Mouse (Mus musculus): ENCODE measurements around the gene Cfap161.

Gene Cfap161

DNA sequence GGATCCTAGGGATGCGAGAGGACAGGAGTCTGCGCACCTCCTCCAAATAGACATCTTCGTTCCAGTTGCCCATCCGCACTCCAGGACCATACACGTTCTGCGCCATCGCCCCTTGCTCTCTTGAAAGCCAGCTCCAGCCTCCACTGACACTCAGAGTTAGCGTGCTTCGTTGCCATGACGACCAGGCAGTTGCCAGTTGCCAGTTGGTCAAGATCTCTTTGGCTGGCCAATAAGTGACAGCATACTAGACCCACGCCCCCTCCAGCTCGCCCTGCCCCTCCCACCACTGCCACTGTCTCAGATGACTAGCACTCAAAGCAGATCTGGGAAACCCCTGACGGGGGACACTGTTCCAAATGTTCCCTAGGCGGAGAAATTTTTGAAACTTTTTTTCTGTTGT, at the start of gene Cfap161:
Cfap161 (minus strand) TSS at position 176 of the 400 bp plus-strand sequence.
- peak; percentile 49 to 56 for DNase-seq

DNA sequence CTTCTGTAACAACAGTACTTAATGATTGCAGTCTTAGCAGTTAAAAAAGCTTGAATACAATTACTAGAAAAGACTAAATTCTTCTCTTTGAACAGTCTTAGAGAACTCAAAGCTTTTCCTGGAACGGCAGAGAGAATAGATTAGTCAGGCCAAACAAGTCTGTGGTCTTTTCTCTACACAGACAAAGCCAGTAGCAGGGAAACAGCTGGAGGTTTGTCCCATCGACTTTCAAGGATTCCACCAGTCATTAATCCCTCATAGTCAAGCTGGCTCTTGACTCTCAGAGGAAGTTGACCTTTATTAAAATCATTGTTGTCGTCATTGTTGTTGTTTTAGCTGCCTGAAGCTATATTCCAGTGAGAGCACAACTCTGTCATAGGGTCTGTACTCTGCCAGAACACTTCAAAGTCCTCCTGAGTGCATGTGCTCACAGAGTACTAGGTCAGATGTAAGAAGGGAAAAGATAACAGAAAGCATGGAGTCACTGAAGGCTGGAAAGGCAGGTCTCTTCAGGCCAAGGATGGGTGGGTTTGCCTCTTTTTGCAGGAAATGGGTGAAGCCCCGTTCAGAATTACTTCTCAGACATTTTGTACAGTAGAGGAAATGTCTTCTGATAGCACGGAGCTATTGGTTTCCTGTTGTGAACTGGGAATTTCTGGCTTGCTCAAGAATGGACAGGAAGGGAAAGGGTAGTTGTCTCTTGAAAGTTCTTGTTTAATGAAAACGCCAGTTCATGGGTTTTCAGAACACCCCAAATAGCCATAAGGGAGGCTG, 48.0 kb upstream of the Cfap161 start:
- peak in 1 of 2 experiments; percentile 38 for DNase-seq

DNA sequence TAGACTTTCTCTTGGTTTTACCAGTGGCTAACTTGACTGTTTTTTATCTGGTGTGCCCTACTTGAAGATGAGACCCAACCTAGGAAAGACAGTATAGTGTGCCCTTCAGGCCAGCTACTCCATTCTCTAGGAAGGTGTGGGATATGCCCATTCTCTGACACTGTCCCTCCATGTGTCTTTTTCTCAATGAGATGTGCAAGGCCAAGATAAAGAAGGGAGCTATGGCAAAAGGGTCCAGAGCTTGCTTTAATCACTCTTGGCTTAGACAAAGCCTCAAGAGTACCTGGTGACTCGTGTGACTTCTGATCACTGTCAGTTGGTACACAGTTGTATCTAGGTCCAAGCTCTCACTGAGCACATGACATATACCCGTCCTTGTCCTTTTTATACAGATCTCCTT, 45.4 kb upstream of the Cfap161 start:
- DNase-seq, result no peak

DNA sequence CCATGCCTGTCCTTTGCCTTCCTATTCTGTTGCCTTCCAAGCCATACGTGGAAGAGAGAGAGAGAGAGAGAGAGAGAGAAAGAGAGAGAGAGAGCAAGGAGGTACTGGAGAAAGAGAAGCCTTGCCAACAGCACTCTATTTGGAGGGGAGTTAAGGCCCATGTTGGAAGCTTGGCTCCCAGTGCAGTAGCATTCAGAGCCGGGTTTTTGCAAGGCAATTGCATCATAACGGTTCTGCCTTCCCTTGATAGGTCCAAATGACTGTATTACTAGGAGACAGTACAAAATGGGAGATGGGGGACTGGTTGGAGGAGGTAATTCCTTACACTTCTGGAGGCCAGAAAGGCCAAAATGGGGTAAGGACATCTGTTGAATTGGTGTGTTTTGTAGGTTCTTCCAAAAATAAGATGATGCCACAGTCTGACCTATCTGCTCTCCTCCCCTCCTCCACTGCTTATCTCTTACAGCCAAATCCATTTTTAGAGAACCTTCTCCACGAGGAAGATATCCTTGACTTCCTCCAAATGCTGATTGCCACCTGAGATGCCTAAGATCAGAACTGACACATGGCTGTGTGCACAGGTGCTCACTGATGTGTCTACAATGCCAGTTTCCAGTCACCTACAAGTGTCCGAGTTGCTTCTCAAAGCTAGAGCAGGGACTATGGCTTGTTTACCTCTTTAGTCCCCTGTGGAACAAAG, 44.0 kb upstream of the Cfap161 start:
- no peak for DNase-seq

DNA sequence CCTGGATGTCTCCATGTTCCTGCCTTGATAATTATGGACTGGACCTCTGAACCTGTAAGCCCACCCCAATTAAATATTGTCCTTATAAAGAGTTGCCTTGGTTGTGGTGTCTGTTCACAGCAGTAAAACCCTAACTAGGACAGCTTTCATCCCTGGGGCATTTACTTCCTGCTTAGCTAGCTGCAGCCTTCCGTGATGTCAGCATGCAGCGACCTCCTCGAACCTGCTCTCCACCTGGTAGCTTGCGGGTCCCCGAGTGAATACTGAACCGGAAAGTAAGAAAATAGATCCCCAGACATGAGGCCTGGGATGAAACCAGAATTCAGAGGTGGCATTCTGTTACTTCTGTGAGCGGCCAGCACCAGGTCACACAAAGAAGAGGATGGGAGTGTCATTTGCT, 34.7 kb upstream of the Cfap161 start:
- no peak for DNase-seq

DNA sequence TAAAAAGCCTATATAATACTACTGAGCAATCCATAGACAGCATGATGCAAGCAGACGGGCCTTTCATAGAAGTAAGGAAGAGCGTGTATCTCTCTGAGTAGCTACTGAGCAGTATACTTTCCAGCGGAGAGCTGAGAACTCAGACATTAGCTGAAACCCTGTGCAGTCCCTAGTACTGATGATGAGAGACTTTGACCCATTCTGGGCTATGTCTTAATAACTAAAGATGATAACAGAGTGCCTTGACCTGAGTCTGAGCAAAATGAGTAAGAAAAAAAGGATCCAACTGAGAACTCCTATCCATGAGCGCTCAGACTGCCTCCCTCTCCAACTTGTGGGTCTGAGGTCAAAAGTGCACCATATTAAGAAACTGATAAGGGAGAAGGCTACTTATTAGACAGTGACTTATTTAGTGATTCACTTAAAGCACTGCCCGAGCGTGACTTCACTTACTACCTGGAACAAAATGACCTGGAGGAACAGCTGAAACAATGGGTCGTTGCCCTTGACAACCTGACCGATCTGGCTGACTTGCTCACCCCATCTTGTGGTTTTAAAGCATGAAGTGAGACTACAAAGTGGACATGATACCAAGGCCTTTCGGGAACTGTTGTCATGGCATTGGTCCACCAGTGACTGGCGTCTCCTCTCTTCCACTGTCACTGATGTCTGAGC, 32.9 kb upstream of the Cfap161 start:
- DNase-seq, result no peak

DNA sequence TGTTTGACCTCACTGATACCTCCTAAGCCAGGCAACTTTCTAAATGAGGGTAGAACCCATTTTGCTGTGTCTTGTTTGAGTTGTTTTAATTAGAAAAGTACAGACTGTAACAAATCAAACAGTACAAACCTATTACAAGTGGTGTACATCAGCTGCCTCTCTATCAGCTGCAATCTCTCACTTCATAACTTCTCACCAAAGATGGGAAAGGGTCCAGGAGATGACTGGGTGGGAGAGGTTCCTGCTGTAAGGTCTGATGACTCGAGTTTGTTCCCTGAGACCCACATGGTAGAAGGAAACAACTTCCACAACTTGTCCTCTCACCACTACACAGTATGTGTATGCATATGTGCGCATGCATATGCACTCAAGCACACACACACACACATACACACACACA, 32.1 kb upstream of the Cfap161 start:
- DNase-seq, result no peak

DNA sequence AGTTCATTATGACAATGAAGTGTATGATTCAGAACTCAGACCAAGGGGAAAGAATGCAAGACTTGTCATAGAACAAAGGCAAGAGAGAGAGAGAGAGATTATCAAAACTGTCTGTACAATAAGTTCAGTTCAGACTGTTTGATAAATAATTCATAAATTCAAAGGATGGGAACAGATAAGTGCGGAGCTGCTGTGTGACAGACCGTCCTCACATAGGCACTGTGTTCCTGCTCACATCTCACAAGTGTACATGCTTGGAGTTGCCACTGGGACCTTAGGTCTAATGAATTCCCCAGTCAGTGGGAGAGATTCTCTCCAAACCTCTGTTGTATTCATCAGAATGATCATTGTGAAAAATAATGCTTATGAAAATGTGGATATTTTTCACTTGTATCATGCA, 27.3 kb upstream of the Cfap161 start:
- no peak for DNase-seq

DNA sequence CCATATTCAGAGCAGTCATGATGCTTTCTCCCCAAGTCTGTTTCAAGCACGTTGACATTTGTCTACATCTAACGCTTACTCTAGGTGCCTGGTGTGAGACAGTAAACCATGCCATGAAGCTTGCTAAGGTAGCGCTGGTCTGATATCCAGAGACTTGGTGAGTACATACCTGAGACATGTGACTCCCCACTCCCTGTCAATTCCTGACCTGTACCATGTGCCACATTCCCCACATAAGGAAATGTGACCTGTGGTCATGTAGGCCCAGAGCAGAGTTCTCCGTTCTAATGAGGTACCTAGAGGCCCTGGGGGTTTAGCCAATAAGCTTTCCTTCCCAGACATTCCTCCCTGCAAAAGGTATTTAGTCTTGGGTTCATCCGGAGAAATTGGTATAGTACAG, 22.2 kb upstream of the Cfap161 start:
- no peak for DNase-seq

DNA sequence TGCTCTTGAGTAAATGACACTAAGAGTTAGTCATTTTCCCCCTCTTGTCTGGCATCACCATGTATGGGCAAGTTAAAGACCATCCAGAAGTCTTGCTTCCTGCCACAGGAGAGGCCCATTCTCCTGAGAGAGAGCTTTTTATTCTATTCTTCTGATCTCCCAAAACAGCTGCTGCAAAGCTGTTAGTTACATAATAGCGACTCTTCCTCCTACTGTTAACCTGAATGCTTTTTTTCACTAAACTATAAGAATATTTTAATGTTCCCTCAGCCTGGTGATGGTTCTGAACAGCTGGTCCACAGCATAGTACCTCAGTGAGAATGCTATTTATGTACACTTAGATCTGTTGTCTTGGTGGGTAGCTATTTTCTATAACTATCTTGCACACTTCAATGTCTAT, 21.0 kb upstream of the Cfap161 start:
- DNase-seq, result no peak

DNA sequence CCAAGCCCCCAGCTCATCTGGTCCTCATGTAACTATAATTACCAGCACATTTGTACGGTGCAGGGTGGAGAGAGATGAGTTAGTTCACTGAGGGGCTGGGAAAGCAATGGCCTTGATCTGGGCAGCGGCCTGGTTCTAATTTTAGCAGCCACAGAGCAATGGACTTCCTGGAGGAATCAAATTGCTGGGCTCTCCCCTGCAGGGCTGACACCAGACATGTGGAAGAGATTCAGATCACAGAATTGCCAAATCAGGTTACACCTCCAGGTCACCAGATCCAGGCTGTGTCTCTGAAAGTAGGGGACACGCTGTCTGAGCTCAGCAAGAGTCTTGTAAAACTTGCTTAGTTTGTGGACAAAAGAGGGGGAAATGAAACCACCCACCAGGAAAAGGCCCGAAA, 19.3 kb upstream of the Cfap161 start:
- peak; percentile 34 to 59 for DNase-seq

DNA sequence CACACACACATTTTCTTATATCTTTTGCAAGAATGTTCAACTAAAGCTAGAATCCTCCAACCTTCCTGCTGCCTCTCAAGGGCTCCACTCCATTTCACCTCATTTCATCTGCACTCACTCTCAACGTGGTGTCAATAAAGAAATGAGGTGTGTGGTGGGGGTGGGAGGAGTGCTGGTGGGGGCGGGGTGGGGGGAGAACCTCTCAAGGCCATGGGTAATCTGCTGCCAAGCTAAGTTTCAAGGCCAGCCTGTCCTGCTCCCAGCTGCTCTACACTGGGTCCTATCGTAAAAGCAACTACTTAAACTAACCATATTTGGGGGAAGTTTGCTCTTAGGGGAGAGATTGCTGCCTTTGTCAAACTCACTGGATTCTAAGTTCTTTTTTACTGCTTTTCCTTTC, 18.8 kb upstream of the Cfap161 start:
- no peak for DNase-seq

DNA sequence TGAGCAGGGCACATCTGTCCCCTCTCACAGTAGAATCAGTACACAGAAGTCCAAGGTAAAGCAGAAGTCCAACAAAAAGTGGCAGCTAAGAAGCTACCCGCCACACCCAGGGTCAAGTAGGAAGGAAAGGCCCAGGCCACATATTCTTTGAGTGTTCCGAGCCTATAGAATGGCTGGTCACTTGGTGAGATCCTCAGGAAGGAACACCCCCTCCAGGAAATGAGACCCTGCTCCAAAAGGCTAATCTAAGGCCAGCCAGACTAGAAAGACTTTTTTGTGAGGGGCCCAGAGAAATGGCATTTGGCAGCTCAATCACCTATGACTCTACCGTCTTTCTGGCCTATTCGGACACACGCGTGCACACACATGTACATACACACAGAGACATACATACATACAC, 18.3 kb upstream of the Cfap161 start:
- DNase-seq, result no peak

DNA sequence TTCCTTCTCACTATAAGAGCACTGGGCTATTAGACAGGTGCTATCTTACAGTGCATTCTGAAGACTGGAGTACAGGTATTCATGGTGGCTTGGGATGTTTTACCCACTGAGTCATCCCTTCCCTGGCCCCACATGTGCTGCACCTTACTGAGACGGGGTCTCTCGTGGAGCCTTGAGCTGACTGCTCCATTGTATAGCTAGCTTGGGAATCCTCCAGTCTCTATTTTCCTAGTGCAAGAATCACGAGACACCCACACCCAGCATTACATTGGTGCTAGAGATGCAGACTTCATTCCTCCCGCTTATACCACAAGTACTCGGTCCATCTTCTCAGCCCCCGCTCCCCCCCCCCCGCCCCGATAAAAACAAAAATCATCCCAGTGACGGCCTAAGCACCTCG, 17.9 kb upstream of the Cfap161 start:
- DNase-seq, result no peak

DNA sequence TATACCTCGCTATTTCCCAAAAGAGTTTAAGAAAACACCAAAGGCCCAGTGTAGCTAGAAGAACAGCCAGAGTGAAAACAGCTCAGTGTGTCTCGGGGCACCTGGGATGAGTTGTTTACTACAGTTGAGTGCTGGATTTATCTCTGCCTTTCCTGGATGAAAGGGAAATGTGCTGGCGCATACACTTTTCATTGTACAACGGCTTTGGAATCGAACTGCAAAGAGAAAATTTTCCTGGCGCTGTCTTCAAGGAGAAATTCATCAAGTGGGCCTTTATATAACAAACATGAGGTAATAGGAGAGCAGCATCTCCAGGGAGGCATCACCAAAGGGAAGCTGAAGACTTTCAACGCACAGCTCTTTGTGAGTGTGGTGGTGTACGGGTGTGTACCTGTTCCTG, 17.2 kb upstream of the Cfap161 start:
- DNase-seq, result peak; percentile 22 to 58

DNA sequence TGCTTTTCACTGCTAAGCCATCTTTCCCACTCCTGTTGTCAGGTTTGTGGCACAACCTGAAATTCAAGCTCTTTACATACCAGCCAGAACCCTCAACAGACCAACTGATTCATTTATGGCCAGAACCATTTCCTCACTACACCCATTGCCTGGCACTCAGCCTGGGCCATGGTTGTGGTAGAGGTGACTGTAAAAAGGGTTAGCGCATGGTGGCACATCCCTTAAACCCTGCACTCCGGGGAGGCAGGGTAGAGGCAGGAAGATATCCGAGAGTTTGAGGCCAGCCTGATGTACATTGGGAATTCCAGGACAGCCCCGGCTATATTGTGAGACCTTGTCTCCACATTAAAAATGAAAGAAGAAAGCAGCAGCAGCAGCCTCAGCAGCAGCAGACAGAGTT, 16.8 kb upstream of the Cfap161 start:
- no peak for DNase-seq

DNA sequence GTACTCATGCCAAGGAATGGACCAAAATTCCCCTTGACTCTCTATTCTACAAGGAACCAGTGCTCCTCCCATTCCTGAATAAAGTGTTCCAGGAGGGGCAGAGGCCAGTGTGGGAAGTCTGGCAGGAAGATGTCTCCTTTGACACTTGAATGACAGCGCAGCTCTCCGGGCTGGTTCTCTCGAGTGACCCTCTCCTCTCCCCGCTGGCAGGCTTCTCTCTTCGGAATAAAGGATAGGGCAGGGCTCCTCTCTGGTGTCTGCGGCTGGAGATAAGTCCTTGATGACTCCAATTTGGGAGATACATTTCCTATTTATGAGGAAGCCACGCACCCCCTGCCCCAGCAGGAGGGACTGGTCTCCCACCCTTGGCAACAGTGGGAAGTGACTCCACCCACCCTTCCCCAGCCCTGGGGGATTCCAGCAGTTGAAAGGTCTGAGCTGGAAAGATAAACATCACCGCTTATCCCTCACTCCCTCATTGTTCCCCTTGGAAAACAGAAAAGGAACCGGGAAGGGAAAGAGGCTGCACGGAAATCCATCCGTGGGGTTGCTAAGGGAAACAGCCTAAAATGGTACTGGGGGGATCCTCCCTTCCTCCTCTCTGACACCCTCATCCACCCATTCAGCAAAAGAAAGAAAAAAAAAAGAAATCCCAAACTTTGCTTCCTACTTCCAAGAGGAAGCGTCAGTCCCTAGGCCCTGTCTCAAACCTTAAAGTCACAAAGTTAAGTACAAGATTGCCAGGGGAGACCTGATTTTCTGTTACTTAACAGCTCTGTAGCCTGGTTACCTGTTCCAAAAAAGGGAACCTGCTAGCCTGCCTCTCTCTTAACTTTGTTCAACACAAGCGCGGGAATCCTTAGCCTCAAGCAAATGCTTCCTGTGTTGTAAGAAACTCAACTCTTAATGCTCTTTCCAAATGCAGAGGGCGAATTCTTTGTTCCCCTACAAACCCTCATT, 15.7 kb upstream of the Cfap161 start:
- DNase-seq, result peak; percentile 54 to 83

DNA sequence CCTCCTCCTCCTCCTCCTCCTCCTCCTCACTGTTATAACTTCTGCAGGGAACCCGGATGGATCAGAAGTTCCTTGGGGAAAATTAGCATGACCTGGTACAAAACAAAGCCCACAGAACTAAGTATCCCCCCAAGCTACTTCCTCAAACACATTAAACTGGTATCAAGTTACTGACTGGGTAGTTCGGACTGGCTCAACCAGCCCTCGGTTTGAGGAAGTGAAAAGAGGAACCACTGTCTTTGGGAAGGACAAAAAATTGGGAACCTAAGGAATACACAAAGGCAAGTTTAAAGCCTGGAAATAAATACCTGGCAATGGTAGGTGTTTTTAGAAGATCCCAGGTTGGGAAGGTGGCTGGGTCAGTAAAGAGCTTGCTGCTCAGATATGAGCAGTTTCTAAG, 15.0 kb upstream of the Cfap161 start:
- DNase-seq, result no peak

DNA sequence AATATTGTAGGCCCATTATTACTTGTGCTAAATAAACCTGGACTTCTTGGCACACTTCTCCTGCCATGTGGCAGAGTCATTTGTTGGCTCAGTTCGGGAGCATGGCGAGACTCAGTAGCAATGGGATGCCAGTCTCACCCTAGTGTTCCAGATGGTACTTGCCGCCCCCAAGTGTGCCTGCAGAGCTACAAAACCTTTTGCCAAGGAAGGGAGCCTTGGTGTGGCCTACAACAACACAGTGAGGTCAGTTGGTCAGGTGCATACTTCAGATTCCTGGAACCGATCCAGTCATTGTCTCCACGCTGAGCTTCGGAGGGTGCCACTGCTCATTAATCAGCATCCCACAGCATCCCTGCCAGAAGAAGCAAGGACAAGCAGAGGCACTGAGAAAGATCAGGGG, 14.4 kb upstream of the Cfap161 start:
- DNase-seq, result peak; percentile 67 to 87

DNA sequence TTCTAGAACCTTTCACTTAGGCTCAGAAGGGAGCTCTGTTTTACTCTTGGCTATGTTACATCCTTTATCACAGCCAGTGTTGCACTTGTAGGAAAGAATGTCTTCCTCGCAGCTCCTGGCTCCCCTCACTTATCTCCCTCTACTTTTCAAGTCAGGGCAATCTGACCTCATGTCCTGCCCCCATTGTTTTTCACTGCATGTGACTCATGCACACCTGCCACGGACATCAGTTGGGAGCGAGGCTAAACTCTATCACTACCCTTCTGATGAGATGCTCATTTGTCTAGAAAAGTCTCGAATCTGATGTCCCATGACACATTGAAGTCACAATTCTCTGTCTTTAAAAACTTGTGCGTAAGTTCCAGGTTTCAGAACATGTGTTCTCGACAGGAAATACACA, 12.3 kb upstream of the Cfap161 start:
- DNase-seq, result no peak

DNA sequence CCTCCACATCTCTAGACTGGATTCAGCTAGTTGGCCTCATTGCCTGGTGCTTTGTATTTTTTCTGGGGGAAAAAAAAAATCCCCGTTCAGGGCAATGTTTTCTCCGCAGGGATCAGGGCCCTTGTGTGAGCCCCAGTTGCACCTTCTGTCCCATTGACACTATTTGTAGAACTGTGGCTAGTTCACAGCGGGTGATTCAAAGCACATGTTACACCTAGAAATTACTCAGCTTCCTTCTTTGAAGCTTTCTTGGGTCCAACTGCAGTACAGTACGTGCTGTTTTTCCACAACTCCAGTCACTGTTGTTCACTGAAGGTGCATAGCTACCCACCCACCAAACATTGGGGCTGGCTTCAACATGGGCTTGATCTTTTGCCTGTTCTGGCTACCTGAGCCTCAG, 9.1 kb upstream of the Cfap161 start:
- no peak for DNase-seq

DNA sequence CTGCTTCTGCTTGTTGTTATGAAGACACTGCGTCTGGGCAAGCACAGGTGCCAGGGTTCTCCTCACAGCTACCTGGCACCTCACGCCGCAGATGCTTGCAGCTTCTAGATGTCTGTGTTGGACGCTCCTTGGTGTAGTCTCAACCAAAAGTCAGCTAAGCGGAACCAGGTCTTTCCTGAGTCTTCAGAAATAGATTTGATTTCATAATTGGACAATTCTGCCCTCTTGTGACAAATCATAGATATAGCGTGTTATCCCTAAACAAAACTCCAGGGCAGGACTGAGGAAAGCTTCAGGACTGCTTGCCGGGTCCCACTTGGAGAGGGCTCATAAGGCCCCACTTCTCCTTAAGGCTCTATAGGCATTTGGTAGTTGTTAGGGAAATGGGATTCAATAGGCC, 7.8 kb upstream of the Cfap161 start:
- DNase-seq, result peak in 1 of 2 experiments; percentile 8

DNA sequence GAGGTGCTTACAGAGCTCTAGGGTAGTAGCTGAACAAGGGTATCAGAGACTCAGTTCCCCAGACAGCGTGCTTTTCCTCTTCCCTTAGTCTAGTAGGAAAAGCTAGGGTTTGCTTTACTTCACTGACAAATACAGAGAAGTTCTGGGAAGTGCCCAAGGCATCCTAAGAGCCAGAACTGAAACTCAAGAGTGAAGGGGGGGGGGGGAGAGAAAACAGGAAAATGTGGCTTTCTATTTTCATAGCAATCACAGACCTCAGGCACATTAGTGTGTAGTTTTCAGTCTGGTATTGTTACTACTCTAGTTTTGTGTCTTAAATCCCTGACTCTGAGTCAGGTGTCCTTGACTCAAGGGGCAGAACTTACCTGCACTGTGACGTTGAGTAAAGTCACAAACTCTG, 7.3 kb upstream of the Cfap161 start:
- no peak for DNase-seq
